Mouse (Mus musculus): ENCODE data around the gene Myh11.

DNA sequence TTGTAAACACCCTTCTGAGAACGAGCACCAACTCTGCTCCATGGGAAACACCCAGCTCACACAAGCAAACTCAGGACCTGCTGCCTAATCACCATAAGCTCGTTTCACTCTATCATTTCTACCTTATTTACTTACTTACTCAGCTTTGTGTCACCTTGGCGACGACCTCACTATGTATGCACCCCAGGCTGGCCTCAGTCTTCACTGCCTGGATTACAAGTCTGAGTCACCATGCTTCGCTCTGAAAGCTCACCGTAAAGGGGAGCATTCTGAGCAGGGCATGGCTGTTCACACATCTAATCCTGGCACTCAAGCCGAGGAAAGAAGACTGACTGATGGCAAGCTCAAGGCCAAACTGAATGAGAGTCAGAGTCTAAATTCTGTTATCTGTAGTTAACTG is 12.5 kb upstream of the Myh11 start:
- TF ChIP-seq POLR2A (IDR thresholded peaks at IDR 0.05; ENCODE audit: insufficient read depth, low read depth, low read length) (no peak), CTCF (IDR thresholded peaks at IDR 0.05) (no peak)
